Mouse (Mus musculus): ENCODE data around the gene Gm27179. TPM values are rescaled to one million over a fixed set of nuclear protein-coding genes. Genes with fewer than 3 reads are reported as not detected.
"Not testable (repeated sequence)": the region's sequence is repeated elsewhere in the genome, so short reads cannot be mapped to it uniquely, and the experiment has no call there.

Gene Gm27179
- polyA plus RNA-seq, 1 experiment from 2014 or later, result 0.10 TPM

DNA sequence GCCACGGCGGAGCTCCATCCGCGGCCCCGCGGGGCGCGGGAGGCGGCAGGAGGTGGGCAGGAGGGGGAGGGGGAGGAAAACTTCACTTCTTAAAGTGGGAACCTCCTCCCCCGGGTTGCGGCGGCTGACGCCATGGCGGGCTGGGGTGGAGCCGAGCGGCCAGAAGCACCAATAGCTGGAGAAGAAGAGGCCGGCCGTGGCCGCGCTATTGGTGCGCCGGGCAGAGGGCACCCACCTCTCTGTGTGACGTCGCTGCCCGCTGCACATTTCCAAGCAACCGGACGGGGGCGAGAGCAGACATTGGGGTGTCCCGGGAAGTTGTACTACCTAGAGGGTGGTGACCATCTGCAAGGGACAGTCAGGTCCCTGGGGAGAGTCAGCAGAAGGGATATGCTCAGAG is 9.2 kb downstream of the Gm27179 start, which contains the start of gene Gm16867:
Gm16867 (minus strand) TSS at position 189 of the 400 bp plus-strand sequence.
- H3K4me1 ChIP-seq (replicated peaks); H3K9me3 ChIP-seq; H3K27me3 ChIP-seq (ENCODE audit: insufficient read depth, poor library complexity, severe bottlenecking); H3K27ac ChIP-seq; DNase-seq (ENCODE audit: low spot score); H3K36me3 ChIP-seq; H3K4me3 ChIP-seq: not testable (repeated sequence)
- no CpG with 5 or more reads among the region's 29 CpGs for WGBS

DNA sequence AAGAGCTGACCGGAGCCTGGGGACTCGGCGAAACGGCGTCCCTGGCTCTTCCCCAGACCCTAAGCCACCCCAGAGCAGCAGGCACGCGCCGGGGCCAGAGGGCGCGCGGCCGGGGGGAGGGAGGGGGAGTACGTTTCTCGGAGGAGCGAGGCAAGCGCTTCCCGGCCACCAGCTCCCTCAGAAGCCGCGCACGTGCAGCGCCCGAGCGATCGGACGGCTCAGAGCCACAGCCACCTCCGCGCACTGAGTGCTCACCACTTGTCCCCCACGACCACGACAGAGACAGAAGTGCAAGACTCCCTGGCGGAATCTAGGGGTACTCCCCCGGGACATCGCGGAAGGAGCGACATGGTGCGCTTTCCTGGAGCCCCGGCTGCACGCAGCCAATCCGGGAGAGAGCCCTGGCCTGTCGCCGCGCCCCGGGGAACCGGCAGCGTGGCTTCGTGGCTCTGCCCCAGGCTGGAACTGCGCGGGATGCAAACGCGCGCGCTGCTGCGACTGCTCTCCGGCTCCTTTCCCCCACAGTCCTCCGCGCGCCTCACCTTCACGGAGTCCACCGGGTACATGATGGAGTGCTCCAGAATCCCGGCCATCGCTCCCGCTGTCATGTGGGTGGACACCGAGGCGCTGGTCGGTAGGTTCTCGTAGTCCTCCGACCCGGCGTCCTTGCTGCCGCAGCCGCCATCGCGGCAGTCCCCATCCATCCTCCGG is 9.8 kb downstream of the Gm27179 start:
- H3K27ac ChIP-seq; H3K36me3 ChIP-seq; H3K9me3 ChIP-seq; H3K27me3 ChIP-seq (ENCODE audit: insufficient read depth, poor library complexity, severe bottlenecking); DNase-seq (ENCODE audit: low spot score); H3K4me1 ChIP-seq (replicated peaks); H3K4me3 ChIP-seq: not testable (repeated sequence)
- WGBS, result no CpG with 5 or more reads among the region's 73 CpGs

DNA sequence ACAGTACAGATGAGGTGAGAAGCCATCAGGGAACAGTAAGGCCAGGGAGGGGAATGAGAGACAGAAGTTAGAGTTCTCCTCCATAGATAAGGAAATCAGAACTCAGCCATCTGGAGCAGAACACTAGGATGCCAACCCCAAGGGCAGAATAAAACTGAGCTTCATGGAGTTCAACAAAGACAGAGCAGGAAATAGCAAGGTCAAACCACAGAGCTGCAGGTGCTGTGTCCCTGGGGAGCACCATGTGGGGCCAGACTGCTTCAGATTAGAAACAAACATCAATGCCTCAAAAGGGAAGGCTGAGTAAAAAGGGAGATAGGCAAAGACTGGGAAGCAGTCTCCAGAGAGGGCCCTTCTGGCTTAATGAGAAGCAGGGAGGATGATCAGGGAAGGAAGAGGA is 16.1 kb downstream of the Gm27179 start:
- not testable (repeated sequence) for H3K36me3 ChIP-seq; H3K4me3 ChIP-seq; H3K27ac ChIP-seq; H3K4me1 ChIP-seq (replicated peaks); DNase-seq (ENCODE audit: low spot score); H3K9me3 ChIP-seq; H3K27me3 ChIP-seq (ENCODE audit: insufficient read depth, poor library complexity, severe bottlenecking)

DNA sequence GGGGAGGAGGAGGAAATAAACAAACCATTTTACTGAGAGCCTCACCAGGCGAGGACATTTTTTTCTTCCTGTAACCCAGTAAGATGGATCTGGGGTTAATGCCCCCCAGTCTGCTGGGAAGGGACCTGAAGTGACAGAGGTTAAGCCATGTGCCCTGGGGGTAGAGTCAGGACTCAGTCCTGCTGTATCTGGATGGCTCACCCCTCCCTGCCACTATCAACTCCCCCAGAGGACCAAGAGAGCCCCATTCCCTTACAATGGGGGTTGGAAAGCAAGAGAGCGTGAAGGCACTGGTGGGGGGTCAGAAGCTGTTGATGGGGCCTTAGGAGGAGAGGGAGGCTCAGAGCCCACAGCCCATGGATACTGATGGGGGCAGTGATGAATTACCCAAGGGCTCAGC is 17.4 kb downstream of the Gm27179 start:
- no CpG with 5 or more reads among the region's 2 CpGs for WGBS
- not testable (repeated sequence) for H3K4me1 ChIP-seq (replicated peaks); H3K9me3 ChIP-seq; H3K4me3 ChIP-seq; DNase-seq (ENCODE audit: low spot score); H3K27ac ChIP-seq; H3K27me3 ChIP-seq (ENCODE audit: insufficient read depth, poor library complexity, severe bottlenecking); H3K36me3 ChIP-seq

DNA sequence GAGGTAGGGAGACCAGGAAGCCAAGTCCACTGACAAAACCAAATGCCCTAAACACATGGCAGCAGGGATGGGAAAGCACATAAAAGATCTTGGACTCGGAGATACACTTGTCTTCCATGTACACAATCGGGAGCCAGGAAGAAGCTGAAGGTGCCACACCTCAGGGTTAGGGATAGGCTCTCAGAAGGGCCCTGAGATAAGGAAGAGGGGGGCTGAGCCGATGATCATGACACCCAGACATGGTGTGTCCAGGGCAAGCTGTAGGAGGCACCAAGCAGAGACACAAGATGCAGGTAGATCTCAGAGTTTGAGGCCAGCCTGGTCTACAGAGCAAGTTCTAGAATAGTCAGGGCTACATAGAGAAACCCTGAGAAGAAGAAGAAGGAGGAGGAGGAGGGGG is 17.8 kb downstream of the Gm27179 start:
- not testable (repeated sequence) for H3K36me3 ChIP-seq; H3K4me3 ChIP-seq; H3K27me3 ChIP-seq (ENCODE audit: insufficient read depth, poor library complexity, severe bottlenecking); H3K9me3 ChIP-seq; H3K27ac ChIP-seq; DNase-seq (ENCODE audit: low spot score); H3K4me1 ChIP-seq (replicated peaks)
- no CpG with 5 or more reads among the region's 3 CpGs for WGBS

DNA sequence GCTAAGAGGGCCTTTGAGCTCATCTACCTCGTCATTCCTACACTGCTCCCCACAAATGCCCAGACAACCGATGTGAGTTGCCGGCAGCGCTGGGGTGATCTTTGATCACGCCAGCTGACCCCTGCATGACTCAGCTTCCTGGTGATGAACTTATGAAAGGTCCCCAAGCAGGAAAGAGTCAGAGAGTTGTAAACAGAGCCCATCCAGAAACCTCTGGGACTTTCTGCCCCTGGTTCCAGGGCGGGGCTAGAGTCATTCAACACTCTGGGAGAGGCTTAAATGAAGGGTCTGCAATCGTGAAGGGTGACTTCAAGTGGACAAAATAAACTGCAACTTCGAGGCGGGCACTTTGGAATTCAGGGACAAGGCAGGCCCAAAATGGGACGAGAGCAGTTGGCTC is 24.3 kb downstream of the Gm27179 start:
- no CpG with 5 or more reads among the region's 10 CpGs for WGBS
- not testable (repeated sequence) for H3K4me1 ChIP-seq (replicated peaks)

DNA sequence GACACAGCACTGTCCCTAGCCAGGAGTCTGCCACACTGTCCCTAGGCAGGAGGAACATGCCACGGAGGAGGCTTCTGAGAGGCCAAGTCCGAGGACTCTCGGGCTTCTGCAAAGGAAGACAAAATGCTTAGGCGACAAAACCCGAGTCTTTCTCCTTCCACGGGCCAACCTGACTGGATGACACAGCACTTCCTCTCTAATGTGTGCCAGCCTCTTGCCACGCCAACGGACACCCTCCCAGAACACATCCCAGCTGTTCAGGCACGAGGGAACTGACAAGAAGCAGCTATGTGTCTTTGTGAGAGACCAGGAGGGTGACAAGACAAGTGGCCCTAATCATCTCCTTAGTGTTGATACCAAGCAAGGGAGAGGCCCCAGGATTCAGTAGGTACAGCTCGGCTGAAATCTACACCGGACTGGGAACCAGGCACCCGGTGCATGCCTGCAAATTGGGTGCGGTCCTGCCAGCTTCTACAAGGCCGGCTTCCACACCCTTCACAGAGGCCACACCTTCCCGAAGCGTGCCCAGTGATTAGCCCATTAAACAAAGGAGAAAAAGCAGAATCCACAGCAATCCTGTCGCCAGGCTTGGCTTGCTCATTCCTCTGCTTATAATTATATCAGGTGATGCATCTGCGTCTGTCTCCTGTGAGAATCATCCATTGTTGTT is 26.7 kb downstream of the Gm27179 start:
- H3K27ac ChIP-seq; H3K36me3 ChIP-seq; H3K9me3 ChIP-seq; H3K4me3 ChIP-seq; H3K4me1 ChIP-seq (replicated peaks); DNase-seq (ENCODE audit: low spot score); H3K27me3 ChIP-seq (ENCODE audit: insufficient read depth, poor library complexity, severe bottlenecking): not testable (repeated sequence)
- no CpG with 5 or more reads among the region's 18 CpGs for WGBS

More for the DNA sequence above, 24.3 kb downstream of the Gm27179 start:
- H3K36me3 ChIP-seq; H3K27ac ChIP-seq; DNase-seq (ENCODE audit: low spot score); H3K27me3 ChIP-seq (ENCODE audit: insufficient read depth, poor library complexity, severe bottlenecking); H3K4me3 ChIP-seq; H3K9me3 ChIP-seq: not testable (repeated sequence)

DNA sequence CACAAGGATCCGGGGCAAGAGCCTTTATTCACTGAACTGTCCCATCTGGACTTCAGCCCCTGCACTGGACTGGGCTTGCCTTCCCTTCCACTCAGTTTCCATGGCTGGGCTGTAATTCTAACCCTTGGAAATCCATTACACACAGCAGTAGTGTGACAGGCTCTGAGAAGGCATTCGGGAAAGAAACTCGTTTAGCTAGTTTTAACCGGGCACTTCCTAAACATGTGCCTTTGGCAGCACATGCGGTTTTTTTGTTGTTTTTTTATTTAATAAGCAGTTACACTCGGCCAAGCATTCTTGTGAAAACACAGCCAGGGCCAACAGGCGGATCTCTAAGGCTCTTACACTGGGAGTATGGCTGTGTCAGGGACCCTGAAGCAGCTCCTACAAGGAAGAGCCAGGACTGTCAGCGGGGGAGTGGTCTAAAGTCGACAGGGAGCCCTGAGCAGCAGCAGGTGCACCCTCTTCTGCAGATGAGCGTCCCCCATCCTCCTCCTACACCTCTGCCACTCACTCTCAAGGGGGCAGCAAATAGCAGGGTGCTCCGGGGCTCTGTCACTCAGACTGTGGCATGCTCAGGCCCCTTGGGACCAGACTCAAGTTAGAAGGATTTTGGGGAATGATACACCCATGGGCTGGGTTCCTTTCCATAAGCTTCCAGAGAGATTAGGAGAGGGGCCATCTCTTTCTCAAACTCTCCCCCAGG is 38.3 kb downstream of the Gm27179 start:
- not testable (repeated sequence) for DNase-seq (ENCODE audit: low spot score); H3K4me3 ChIP-seq; H3K9me3 ChIP-seq; H3K27me3 ChIP-seq (ENCODE audit: insufficient read depth, poor library complexity, severe bottlenecking); H3K27ac ChIP-seq; H3K36me3 ChIP-seq; H3K4me1 ChIP-seq (replicated peaks)
- no CpG with 5 or more reads among the region's 11 CpGs for WGBS

DNA sequence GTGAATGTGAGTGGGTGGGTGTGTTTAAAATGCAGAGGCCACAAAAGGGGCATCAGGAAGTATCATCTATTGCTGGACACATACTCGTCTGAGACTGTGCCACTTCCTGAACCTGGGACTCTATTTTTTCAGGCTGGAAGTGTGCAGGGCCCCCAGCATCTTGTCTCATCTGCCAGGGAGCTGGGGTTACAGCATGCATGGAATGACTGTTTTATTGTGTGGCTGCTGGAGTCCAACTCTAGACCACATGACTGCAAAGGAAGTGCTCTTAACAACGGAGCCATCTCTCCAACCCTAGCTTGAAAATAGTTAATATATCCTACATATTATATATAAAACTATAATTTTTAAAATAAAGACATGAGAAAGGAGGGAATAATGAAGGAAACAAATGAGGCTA is 39.0 kb downstream of the Gm27179 start:
- not testable (repeated sequence) for H3K27me3 ChIP-seq (ENCODE audit: insufficient read depth, poor library complexity, severe bottlenecking); H3K36me3 ChIP-seq; DNase-seq (ENCODE audit: low spot score); H3K27ac ChIP-seq; H3K4me1 ChIP-seq (replicated peaks); H3K4me3 ChIP-seq; H3K9me3 ChIP-seq
- no CpG with 5 or more reads among the region's 2 CpGs for whole genome bisulfite sequencing

DNA sequence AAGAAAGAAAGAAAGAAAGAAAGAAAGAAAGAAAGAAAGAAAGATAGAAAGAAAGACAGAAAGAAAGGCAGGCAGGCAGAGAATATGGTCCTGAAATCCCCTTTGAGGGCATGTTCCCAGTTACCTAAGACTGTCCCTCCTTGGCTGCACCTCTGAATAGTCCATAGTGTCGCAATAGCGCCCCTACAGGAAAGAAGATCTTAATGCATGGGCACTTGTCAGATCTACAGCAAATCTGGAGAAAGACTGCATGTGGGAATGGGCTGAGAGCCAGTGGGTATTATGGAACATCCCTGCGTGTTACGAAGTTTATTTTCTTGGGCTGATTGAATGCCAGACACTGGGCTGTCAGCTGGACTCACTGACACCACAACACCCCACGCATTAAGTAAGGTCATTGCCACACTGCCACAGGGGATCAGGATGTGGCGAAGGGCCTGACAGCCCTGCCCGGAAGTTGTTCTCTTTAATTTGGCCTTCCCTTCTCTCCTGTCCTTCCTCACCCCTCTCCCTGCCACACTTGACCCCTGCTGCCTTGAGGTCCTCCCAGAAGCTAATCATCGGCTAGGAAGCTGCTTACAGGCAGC is 42.1 kb downstream of the Gm27179 start:
- not testable (repeated sequence) for H3K36me3 ChIP-seq; DNase-seq (ENCODE audit: low spot score); H3K4me3 ChIP-seq; H3K4me1 ChIP-seq (replicated peaks); H3K27me3 ChIP-seq (ENCODE audit: insufficient read depth, poor library complexity, severe bottlenecking); H3K27ac ChIP-seq; H3K9me3 ChIP-seq
- WGBS, result no CpG with 5 or more reads among the region's 8 CpGs

DNA sequence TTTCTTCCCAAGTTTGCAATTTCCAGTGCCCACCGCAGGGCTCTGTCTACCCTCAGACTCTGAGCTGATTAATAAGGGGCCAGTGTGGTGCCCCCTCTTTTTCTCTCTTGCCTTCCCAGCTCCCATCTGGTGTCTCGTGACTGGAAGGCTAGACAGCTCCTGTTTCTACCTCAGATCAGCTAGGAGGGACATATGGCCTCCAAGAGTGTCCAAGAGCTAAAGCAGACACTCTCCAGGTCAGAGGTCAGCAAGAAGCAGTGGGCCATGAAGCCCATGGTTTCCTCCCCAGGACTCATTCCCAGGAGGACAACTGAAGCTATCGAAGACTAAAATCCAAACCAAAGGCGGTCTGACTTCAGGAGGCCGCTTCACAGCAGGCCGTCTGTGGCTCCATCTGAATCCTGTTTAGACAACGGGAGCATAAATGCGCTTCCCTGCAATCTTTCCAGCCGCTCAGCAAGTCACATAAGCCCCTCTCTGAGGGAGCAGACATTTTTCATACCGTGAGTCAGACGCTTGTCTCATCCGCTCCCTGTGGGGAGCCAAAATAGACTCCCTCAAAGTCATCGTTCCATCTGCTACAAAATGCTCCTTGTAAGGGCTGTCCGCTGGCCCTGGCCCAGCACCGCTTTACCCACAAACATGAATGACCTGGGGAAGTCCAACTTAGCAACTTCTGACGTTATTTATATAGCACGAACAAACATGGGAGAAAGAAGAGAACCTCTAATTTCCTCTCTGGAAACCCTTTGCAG is 44.6 kb downstream of the Gm27179 start:
- not testable (repeated sequence) for H3K4me3 ChIP-seq; H3K4me1 ChIP-seq (replicated peaks); H3K27ac ChIP-seq; H3K9me3 ChIP-seq; DNase-seq (ENCODE audit: low spot score); H3K36me3 ChIP-seq; H3K27me3 ChIP-seq (ENCODE audit: insufficient read depth, poor library complexity, severe bottlenecking)
- WGBS, result no CpG with 5 or more reads among the region's 17 CpGs

DNA sequence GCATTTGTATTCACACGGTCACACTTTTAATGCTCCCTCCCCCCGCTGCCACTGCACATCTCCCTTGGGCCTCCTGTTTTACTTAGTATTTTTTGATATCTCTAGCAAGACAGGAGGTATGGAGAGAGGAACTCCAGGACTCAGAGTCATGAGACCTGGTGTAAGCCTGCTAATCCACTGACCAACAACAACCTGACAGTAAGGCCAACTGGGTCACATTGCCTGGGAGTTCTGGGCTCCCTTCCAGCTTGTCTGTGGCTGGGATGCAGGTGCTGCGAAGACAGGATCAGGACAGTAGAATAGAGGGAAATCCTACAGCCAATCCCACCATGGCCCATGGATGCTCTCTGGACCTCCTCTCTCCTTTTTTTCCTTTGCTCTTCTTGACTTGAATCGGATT is 47.9 kb downstream of the Gm27179 start:
- not testable (repeated sequence) for H3K9me3 ChIP-seq; H3K4me1 ChIP-seq (replicated peaks); DNase-seq (ENCODE audit: low spot score); H3K4me3 ChIP-seq; H3K27me3 ChIP-seq (ENCODE audit: insufficient read depth, poor library complexity, severe bottlenecking); H3K36me3 ChIP-seq; H3K27ac ChIP-seq
- no CpG with 5 or more reads among the region's 4 CpGs for WGBS

All from hindbrain, embryonic 10.5 days (tissue).